Mouse (Mus musculus): ENCODE measurements at regions not wholly inside any gene's neighbourhood (a gene's known extent, or its start where the extent isn't known, plus 50 kb on each side); places are given as distances from the start of the nearest gene placed in this dataset.

DNA sequence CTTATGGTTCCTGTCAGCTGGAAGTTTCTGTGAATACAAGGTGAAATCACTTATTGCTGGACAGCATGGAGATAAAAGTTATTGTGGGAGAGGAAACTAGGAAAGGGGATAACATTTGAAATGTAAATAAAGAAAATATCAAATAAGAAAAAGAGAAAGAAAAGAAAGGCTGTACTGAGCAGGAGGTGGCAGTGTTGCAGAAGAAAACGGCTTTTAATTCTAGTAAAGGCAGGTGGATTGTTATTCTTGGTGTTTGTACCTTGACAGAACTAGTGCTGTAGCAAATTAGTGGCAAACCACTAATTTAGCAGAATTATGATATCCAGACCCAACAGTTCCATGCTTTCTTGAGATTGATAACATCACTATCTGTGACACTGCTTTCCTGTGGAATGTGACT is 52.6 kb downstream of the Gm10358 start:
- no peaks in the 10 kb centered on the region for H3K36me3 ChIP-seq (ENCODE audit: control insufficient read depth, insufficient read depth, low read length)
- no peaks in the 10 kb centered on the region for H3K27me3 ChIP-seq (replicated peaks; ENCODE audit: control insufficient read depth, insufficient read depth, low read length)
- no peaks in the 10 kb centered on the region for H3K4me1 ChIP-seq (ENCODE audit: control insufficient read depth, insufficient read depth, low read depth, low read length)
- 74% methylated on average over 1 of the region's 1 CpGs for WGBS
- H3K27ac ChIP-seq (ENCODE audit: low read depth, low read length) = no peak overlapping the region
- no peak overlapping the region for H3K4me3 ChIP-seq (ENCODE audit: low read length)
- peak; percentile 52; the same call in 1 of the 2 replicates for ATAC-seq
- no peak overlapping the region for H3K9ac ChIP-seq (ENCODE audit: low read depth, low read length)
- H3K4me2 ChIP-seq (ENCODE audit: low read length) = no peak overlapping the region
- H3K9me3 ChIP-seq (ENCODE audit: control insufficient read depth, low read length) = no peaks in the 10 kb centered on the region

- Histone ChIP-seq H3K36me3 (ENCODE audit: control insufficient read depth, insufficient read depth, low read length) (no peaks in the 10 kb centered on the region), H3K9ac (ENCODE audit: low read depth, low read length) (no peak overlapping the region), H3K4me3 (ENCODE audit: low read length) (no peak overlapping the region), H3K9me3 (ENCODE audit: control insufficient read depth, low read length) (no peaks in the 10 kb centered on the region), H3K27me3 (replicated peaks; ENCODE audit: control insufficient read depth, insufficient read depth, low read length) (no peaks in the 10 kb centered on the region), H3K4me2 (ENCODE audit: low read length) (no peak overlapping the region), H3K4me1 (ENCODE audit: control insufficient read depth, insufficient read depth, low read depth, low read length) (no peaks in the 10 kb centered on the region), H3K27ac (ENCODE audit: low read depth, low read length) (no peak overlapping the region)
- no peak for ATAC-seq
- 57% methylated on average over 1 of the region's 1 CpGs for WGBS
Observed at GRCm38 (mm10) chr8:75350141-75350540, 56.2 kb downstream of the Gm10358 start.

DNA sequence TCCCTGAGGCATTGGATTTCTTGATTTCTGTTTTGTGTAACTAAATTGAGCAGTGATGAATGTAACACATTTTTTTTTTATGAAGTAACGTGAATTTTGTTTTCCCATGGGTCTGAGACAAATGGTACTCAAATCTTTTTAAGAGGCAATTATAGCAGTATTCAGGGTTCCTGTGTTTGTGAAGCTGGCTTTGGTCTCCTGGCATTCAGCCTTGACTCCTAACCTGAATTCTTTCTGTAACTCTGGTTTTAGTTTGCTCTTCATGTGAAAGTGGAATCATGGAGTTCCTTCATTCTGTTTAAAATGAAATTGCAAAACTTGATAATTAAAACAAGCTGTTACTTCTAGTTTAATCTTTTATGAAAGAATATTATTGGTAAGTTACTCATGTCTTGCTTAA is 58.3 kb downstream of the Gm10358 start:
- 64% methylated on average over 1 of the region's 1 CpGs for WGBS

GRCm38 (mm10) chr8:75320614-75321013 is 85.8 kb downstream of the Gm10358 start:
- Histone ChIP-seq H3K36me3 (ENCODE audit: control insufficient read depth, insufficient read depth, low read length) (no peaks in the 10 kb centered on the region), H3K27ac (ENCODE audit: low read depth, low read length) (no peak overlapping the region), H3K4me2 (ENCODE audit: low read length) (no peak overlapping the region), H3K4me3 (ENCODE audit: low read length) (no peak overlapping the region), H3K9ac (ENCODE audit: low read depth, low read length) (no peak overlapping the region), H3K4me1 (ENCODE audit: control insufficient read depth, insufficient read depth, low read depth, low read length) (no peaks in the 10 kb centered on the region), H3K9me3 (ENCODE audit: control insufficient read depth, low read length) (no peaks in the 10 kb centered on the region), H3K27me3 (replicated peaks; ENCODE audit: control insufficient read depth, insufficient read depth, low read length) (no peaks in the 10 kb centered on the region)
- ATAC-seq = no peak
- 73% methylated on average over 1 of the region's 1 CpGs for WGBS

More for the DNA sequence above, 58.3 kb downstream of the Gm10358 start:
- no peaks in the 10 kb centered on the region for H3K4me1 ChIP-seq (ENCODE audit: control insufficient read depth, insufficient read depth, low read depth, low read length)
- H3K27me3 ChIP-seq (replicated peaks; ENCODE audit: control insufficient read depth, insufficient read depth, low read length) = no peaks in the 10 kb centered on the region
- H3K9ac ChIP-seq (ENCODE audit: low read depth, low read length) = no peak overlapping the region
- H3K9me3 ChIP-seq (ENCODE audit: control insufficient read depth, low read length) = no peaks in the 10 kb centered on the region
- H3K27ac ChIP-seq (ENCODE audit: low read depth, low read length) = no peak overlapping the region
- no peak overlapping the region for H3K4me2 ChIP-seq (ENCODE audit: low read length)
- no peaks in the 10 kb centered on the region for H3K36me3 ChIP-seq (ENCODE audit: control insufficient read depth, insufficient read depth, low read length)
- ATAC-seq = no peak
- no peak overlapping the region for H3K4me3 ChIP-seq (ENCODE audit: low read length)

GRCm38 (mm10) chr8:75318526-75318925 is 87.9 kb downstream of the Gm10358 start:
- Histone ChIP-seq H3K27me3 (replicated peaks; ENCODE audit: control insufficient read depth, insufficient read depth, low read length) (no peaks in the 10 kb centered on the region), H3K36me3 (ENCODE audit: control insufficient read depth, insufficient read depth, low read length) (no peaks in the 10 kb centered on the region), H3K4me3 (ENCODE audit: low read length) (no peak overlapping the region), H3K4me1 (ENCODE audit: control insufficient read depth, insufficient read depth, low read depth, low read length) (no peaks in the 10 kb centered on the region), H3K27ac (ENCODE audit: low read depth, low read length) (no peak overlapping the region), H3K9ac (ENCODE audit: low read depth, low read length) (no peak overlapping the region), H3K9me3 (ENCODE audit: control insufficient read depth, low read length) (no peaks in the 10 kb centered on the region), H3K4me2 (ENCODE audit: low read length) (no peak overlapping the region)
- ATAC-seq = no peak
- WGBS = 21% methylated on average over 4 of the region's 4 CpGs

GRCm38 (mm10) chr8:75315886-75316285 is 90.5 kb downstream of the Gm10358 start:
- Histone ChIP-seq H3K27ac (ENCODE audit: low read depth, low read length) (no peak overlapping the region), H3K9me3 (ENCODE audit: control insufficient read depth, low read length) (no peaks in the 10 kb centered on the region), H3K9ac (ENCODE audit: low read depth, low read length) (no peak overlapping the region), H3K4me1 (ENCODE audit: control insufficient read depth, insufficient read depth, low read depth, low read length) (no peaks in the 10 kb centered on the region), H3K4me3 (ENCODE audit: low read length) (no peak overlapping the region), H3K36me3 (ENCODE audit: control insufficient read depth, insufficient read depth, low read length) (no peaks in the 10 kb centered on the region), H3K27me3 (replicated peaks; ENCODE audit: control insufficient read depth, insufficient read depth, low read length) (no peaks in the 10 kb centered on the region), H3K4me2 (ENCODE audit: low read length) (no peak overlapping the region)
- peak; percentile 64 for ATAC-seq
- WGBS = 9% methylated on average over 3 of the region's 3 CpGs

- no peak for ATAC-seq
- H3K27me3 ChIP-seq (replicated peaks; ENCODE audit: control insufficient read depth, insufficient read depth, low read length) = no peaks in the 10 kb centered on the region
- WGBS = 74% methylated on average over 2 of the region's 2 CpGs
- H3K36me3 ChIP-seq (ENCODE audit: control insufficient read depth, insufficient read depth, low read length) = no peaks in the 10 kb centered on the region
- H3K4me3 ChIP-seq (ENCODE audit: low read length) = no peak overlapping the region
- no peak overlapping the region for H3K9ac ChIP-seq (ENCODE audit: low read depth, low read length)
- no peaks in the 10 kb centered on the region for H3K9me3 ChIP-seq (ENCODE audit: control insufficient read depth, low read length)
- H3K4me2 ChIP-seq (ENCODE audit: low read length) = no peak overlapping the region
- H3K4me1 ChIP-seq (ENCODE audit: control insufficient read depth, insufficient read depth, low read depth, low read length) = no peaks in the 10 kb centered on the region
- H3K27ac ChIP-seq (ENCODE audit: low read depth, low read length) = no peak overlapping the region
Observed at GRCm38 (mm10) chr8:75309463-75309862, 95.7 kb downstream of the Rasd2 start.

DNA sequence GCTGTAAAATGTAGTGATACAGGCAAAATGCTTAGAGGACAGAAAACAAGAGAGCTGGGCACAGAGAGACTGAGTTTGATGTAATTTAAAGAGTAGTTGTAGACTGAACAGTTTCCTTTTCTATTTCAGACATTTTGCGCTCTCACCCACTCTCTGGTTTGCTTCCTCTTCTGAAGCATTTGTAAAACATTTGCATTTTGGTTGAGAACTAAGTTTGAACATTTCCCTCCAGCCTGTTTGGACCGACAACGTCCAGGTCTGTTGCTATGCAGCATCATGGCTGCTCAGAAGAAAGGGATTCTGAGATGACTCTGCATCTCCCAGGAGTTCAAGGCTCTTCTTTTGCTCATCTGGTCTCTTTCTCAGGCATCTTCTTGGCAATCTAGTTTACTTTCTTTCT is 78.2 kb downstream of the Rasd2 start:
- no peak overlapping the region for H3K4me3 ChIP-seq (ENCODE audit: low read length)
- no peak overlapping the region for H3K27ac ChIP-seq (ENCODE audit: low read depth, low read length)
- no peak overlapping the region for H3K4me2 ChIP-seq (ENCODE audit: low read length)
- no peak overlapping the region for H3K9ac ChIP-seq (ENCODE audit: low read depth, low read length)
- ATAC-seq = no peak
- H3K4me1 ChIP-seq (ENCODE audit: control insufficient read depth, insufficient read depth, low read depth, low read length) = no peaks in the 10 kb centered on the region
- no peaks in the 10 kb centered on the region for H3K36me3 ChIP-seq (ENCODE audit: control insufficient read depth, insufficient read depth, low read length)
- 81% methylated on average over 3 of the region's 3 CpGs for WGBS
- no peaks in the 10 kb centered on the region for H3K9me3 ChIP-seq (ENCODE audit: control insufficient read depth, low read length)
- H3K27me3 ChIP-seq (replicated peaks; ENCODE audit: control insufficient read depth, insufficient read depth, low read length) = no peaks in the 10 kb centered on the region

GRCm38 (mm10) chr8:75289933-75290332 is 76.2 kb downstream of the Rasd2 start:
- Histone ChIP-seq H3K4me2 (ENCODE audit: low read length) (no peak overlapping the region), H3K36me3 (ENCODE audit: control insufficient read depth, insufficient read depth, low read length) (no peaks in the 10 kb centered on the region), H3K4me1 (ENCODE audit: control insufficient read depth, insufficient read depth, low read depth, low read length) (no peaks in the 10 kb centered on the region), H3K27ac (ENCODE audit: low read depth, low read length) (no peak overlapping the region), H3K9ac (ENCODE audit: low read depth, low read length) (no peak overlapping the region), H3K27me3 (replicated peaks; ENCODE audit: control insufficient read depth, insufficient read depth, low read length) (no peaks in the 10 kb centered on the region), H3K9me3 (ENCODE audit: control insufficient read depth, low read length) (no peaks in the 10 kb centered on the region), H3K4me3 (ENCODE audit: low read length) (no peak overlapping the region)
- no peak for ATAC-seq
- WGBS = 80% methylated on average over 8 of the region's 8 CpGs
